Mouse (Mus musculus) embryo, embryonic 10.5 days (tissue): Measurements from ENCODE around the gene Elf2.
"Not testable (repeated sequence)": the region's sequence is repeated elsewhere in the genome, so short reads cannot be mapped to it uniquely, and the experiment has no call there.

Source experiments
- DNase-seq: peaks from one replicate; pipeline ENCODE4 v3.0.0-alpha.2; 2015; ENCODE audit warnings: low spot score

Elf2 gene

GRCm38 (mm10) chr3:51232205-51232910 lies 108.1 kb downstream of the Elf2 start:
- no peak for DNase-seq

- no peak for DNase-seq
These were observed 109.0 kb downstream of the Elf2 start for GRCm38 (mm10) chr3:51231499-51231898.

- DNase-seq, result no peak
These were observed 109.6 kb downstream of the Elf2 start for GRCm38 (mm10) chr3:51230886-51231285.

GRCm38 (mm10) chr3:51230146-51230835 lies 110.2 kb downstream of the Elf2 start:
- no peak for DNase-seq

GRCm38 (mm10) chr3:51229226-51229625 lies 111.2 kb downstream of the Elf2 start:
- no peak for DNase-seq

GRCm38 (mm10) chr3:51228821-51229205 lies 111.7 kb downstream of the Elf2 start:
- DNase-seq, result no peak

GRCm38 (mm10) chr3:51228038-51228820 lies 112.2 kb downstream of the Elf2 start:
- DNase-seq, result peak; percentile 49

GRCm38 (mm10) chr3:51226601-51227000 lies 113.9 kb downstream of the Elf2 start:
- no peak for DNase-seq

- DNase-seq, result no peak
These were observed 114.5 kb downstream of the Elf2 start for GRCm38 (mm10) chr3:51225979-51226378.

- DNase-seq, result peak; percentile 46
These were observed 115.2 kb downstream of the Elf2 start for GRCm38 (mm10) chr3:51225226-51225750.

GRCm38 (mm10) chr3:51224363-51225225 lies 115.9 kb downstream of the Elf2 start, which contains the start of gene Noct:
TSS of gene Noct (plus strand) at chr3:51224447.
- DNase-seq, result peak; percentile 89

- peak; percentile 25 for DNase-seq
These were observed 116.9 kb downstream of the Elf2 start for GRCm38 (mm10) chr3:51223556-51223955.

- DNase-seq, result no peak
These were observed 117.5 kb downstream of the Elf2 start for GRCm38 (mm10) chr3:51222834-51223460.

GRCm38 (mm10) chr3:51222302-51222701 lies 118.2 kb downstream of the Elf2 start:
- no peak for DNase-seq

GRCm38 (mm10) chr3:51221847-51222246 lies 118.6 kb downstream of the Elf2 start:
- DNase-seq, result no peak

GRCm38 (mm10) chr3:51220846-51221245 lies 119.6 kb downstream of the Elf2 start:
- DNase-seq, result no peak

- no peak for DNase-seq
These were observed 121.2 kb downstream of the Elf2 start for GRCm38 (mm10) chr3:51219213-51219612.

- not testable (repeated sequence) for DNase-seq
These were observed 122.1 kb downstream of the Elf2 start for GRCm38 (mm10) chr3:51218385-51218784.

- DNase-seq, result not testable (repeated sequence)
These were observed 124.1 kb downstream of the Elf2 start for GRCm38 (mm10) chr3:51216351-51216750.

- DNase-seq, result no peak
These were observed 124.8 kb downstream of the Elf2 start for GRCm38 (mm10) chr3:51215681-51216080.

- DNase-seq, result no peak
These were observed 127.4 kb downstream of the Elf2 start for GRCm38 (mm10) chr3:51213111-51213510.
